Mouse (Mus musculus): ENCODE data around the gene Clk3.

The Clk3 gene

GRCm38 (mm10) chr9:57769539-57770069 lies 3.9 kb upstream of the Clk3 start:
- no peak for DNase-seq

- DNase-seq, result no peak
These were observed 1.6 kb upstream of the Clk3 start for GRCm38 (mm10) chr9:57767231-57767630.

- no peak for DNase-seq
These were observed 771 bp upstream of the Clk3 start for GRCm38 (mm10) chr9:57766431-57766830.

- peak; percentile 100 for DNase-seq
These were observed 691 bp downstream of the Clk3 start for GRCm38 (mm10) chr9:57764974-57765363.

- peak; percentile 98 for DNase-seq
These were observed 1.3 kb downstream of the Clk3 start for GRCm38 (mm10) chr9:57764147-57764973.

- peak; percentile 95 for DNase-seq
These were observed 3.1 kb downstream of the Clk3 start for GRCm38 (mm10) chr9:57762563-57762991.

GRCm38 (mm10) chr9:57761563-57762551 lies 3.8 kb downstream of the Clk3 start:
- no peak for DNase-seq

- DNase-seq, result peak; percentile 93
These were observed 5.1 kb downstream of the Clk3 start for GRCm38 (mm10) chr9:57760416-57761146.

GRCm38 (mm10) chr9:57759289-57759688 lies 6.4 kb downstream of the Clk3 start:
- DNase-seq, result peak; percentile 97

- peak; percentile 95 for DNase-seq
These were observed 7.1 kb downstream of the Clk3 start for GRCm38 (mm10) chr9:57758528-57758927.

- DNase-seq, result no peak
These were observed 8.1 kb downstream of the Clk3 start for GRCm38 (mm10) chr9:57757578-57757977.

GRCm38 (mm10) chr9:57750901-57751300 lies 14.8 kb downstream of the Clk3 start:
- DNase-seq, result no peak

GRCm38 (mm10) chr9:57748831-57749230 lies 16.8 kb downstream of the Clk3 start:
- no peak for DNase-seq

GRCm38 (mm10) chr9:57748137-57748536 lies 17.5 kb downstream of the Clk3 start:
- peak; percentile 95 for DNase-seq

GRCm38 (mm10) chr9:57747067-57747466 lies 18.6 kb downstream of the Clk3 start:
- DNase-seq, result no peak

- peak; percentile 90 for DNase-seq
These were observed 21.1 kb downstream of the Clk3 start for GRCm38 (mm10) chr9:57744462-57745091.

- DNase-seq, result peak; percentile 78
These were observed 25.8 kb downstream of the Clk3 start for GRCm38 (mm10) chr9:57739863-57740262.

- DNase-seq, result peak; percentile 76
These were observed 32.1 kb downstream of the Clk3 start for GRCm38 (mm10) chr9:57733606-57734005.

- DNase-seq, result peak; percentile 60
These were observed 37.3 kb downstream of the Clk3 start for GRCm38 (mm10) chr9:57728312-57728711.

GRCm38 (mm10) chr9:57724701-57725100 lies 41.0 kb downstream of the Clk3 start:
- DNase-seq, result no peak

GRCm38 (mm10) chr9:57723796-57724195 lies 41.9 kb downstream of the Clk3 start:
- DNase-seq, result peak; percentile 89

GRCm38 (mm10) chr9:57723315-57723715 lies 42.3 kb downstream of the Clk3 start:
- DNase-seq, result peak; percentile 99

Data from heart, adult 11 months (tissue).